Mouse (Mus musculus) liver, embryonic 12.5 days (tissue): ENCODE data around the gene Hs2st1. TPM values are rescaled to one million over a fixed set of nuclear protein-coding genes. Genes with fewer than 3 reads are reported as not detected.

ENCODE experiments used
- ATAC-seq: fragments of 200-750 bp; cut with Nextera tagmentation; 2 replicates; pipeline ENCODE4 v1.8.0; 2017; ENCODE audit warnings: moderate number of reproducible peaks, mild to moderate bottlenecking, moderate library complexity
- H3K27ac ChIP-seq: fragments of 300-500 bp; sonication (generic); 2 replicates; pipeline ENCODE4 v1.5.1; 2016; ENCODE audit warnings: mild to moderate bottlenecking
- H3K27me3 ChIP-seq: fragments of 300-500 bp; sonication (generic); replicated peaks from 2 replicates; pipeline ENCODE4 v1.6.1; 2016; ENCODE audit warnings: mild to moderate bottlenecking, moderate library complexity
- H3K36me3 ChIP-seq: fragments of 300-500 bp; sonication (generic); 2 replicates; pipeline ENCODE4 v1.6.1; 2016; ENCODE audit warnings: mild to moderate bottlenecking, moderate library complexity
- H3K4me1 ChIP-seq: fragments of 300-500 bp; sonication (generic); 2 replicates; pipeline ENCODE4 v1.6.1; 2016
- H3K4me2 ChIP-seq: fragments of 300-500 bp; sonication (generic); 2 replicates; pipeline ENCODE4 v1.6.1; 2016; ENCODE audit warnings: mild to moderate bottlenecking, moderate library complexity
- H3K4me3 ChIP-seq: fragments of 300-500 bp; sonication (generic); 2 replicates; pipeline ENCODE4 v1.5.1; 2016; ENCODE audit warnings: mild to moderate bottlenecking, moderate library complexity
- H3K9ac ChIP-seq: fragments of 300-500 bp; sonication (generic); 2 replicates; pipeline ENCODE4 v1.6.1; 2016; ENCODE audit warnings: mild to moderate bottlenecking, moderate library complexity
- H3K9me3 ChIP-seq: fragments of 300-500 bp; sonication (generic); replicated peaks from 2 replicates; pipeline ENCODE4 v1.6.1; 2016; ENCODE audit warnings: mild to moderate bottlenecking, moderate library complexity
- WGBS: fragments of 180-500 bp; shearing (Covaris S2); methylation state at CpG from one replicate; pipeline ENCODE4 v1.1.7; 2016; ENCODE audit not compliant: insufficient replicate concordance; 5-methylcytosine and 5-hydroxymethylcytosine counted together
- polyA plus RNA-seq: library from polyadenylated mRNA; unstranded; fragments of >200 nt; fragmentation: Nextera tagmentation; extraction: Ambion mirVana; gene quantifications from 2 replicates; pipeline ENCODE4 v1.2.1, GENCODE M21; 2016

Hs2st1 gene
- polyA plus RNA-seq, 1 experiment from 2014 or later, result 6.3 TPM

DNA sequence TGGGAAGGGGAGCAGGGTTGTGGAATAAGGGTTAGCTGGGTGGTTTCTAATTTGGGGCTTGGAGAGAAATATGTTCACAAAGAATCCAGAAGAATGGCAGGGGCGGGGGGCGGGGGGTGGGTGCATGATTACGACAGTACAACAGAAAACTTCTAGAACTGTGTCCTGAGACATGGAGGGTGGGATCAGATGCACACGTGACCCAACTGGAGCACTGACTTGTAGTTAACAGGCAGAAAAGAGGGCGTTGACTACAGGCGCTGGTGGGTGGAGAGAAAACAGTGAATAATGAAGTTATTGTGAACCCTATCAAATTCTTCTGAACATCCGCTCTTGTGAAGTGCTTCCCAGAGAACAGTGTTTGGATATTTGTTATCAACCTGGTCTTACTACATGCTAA lies 6.1 kb downstream of the Hs2st1 start:
- H3K36me3 ChIP-seq, result no peaks in the 10 kb centered on the region
- H3K4me3 ChIP-seq, result no peak overlapping the region
- H3K4me1 ChIP-seq, result peaks cover 53% of the 10 kb centered on the region
- H3K9me3 ChIP-seq, result no peaks in the 10 kb centered on the region
- H3K4me2 ChIP-seq, result no peak overlapping the region
- no peak overlapping the region for H3K9ac ChIP-seq
- WGBS, result 75% methylated on average over 7 of the region's 7 CpGs
- no peaks in the 10 kb centered on the region for H3K27me3 ChIP-seq
- ATAC-seq, result no peak
- H3K27ac ChIP-seq, result no peak overlapping the region

DNA sequence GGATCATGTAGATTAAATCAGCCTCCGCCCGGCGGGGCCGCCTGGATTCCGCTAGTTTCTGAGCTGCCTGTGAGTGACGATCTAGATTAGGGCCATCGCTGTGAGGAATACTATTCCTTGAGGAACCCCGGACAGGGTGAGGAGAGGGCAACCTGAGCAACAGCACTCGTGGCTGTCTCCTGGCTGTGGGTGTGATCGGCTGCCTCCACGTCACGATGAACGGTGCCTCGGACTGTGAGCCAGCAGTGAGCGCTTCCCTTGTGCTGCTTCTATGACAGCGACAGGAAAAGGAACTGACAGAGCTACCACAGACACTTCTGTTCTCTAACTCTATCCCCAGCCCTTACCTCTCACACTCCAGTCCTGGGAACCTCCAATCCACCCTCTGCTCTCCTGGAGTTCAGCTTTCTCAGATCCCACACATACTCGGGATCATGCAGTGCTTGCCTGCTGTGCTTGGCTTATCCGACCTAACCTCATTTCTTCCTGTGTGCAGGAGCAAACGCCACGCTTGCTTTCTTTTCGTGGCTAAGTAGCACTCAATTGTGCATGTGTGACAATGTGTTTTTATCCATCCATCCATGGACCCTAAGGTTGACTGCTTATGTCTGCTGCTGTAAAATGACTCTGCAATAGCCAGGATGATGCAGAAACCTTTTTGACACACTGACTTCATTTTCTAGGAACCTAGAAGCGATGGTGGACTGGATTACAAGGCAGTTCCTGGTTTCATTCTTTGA lies 8.3 kb downstream of the Hs2st1 start:
- no peaks in the 10 kb centered on the region for H3K27me3 ChIP-seq
- H3K9ac ChIP-seq, result peak overlapping the region; percentile 44; the same call in 1 of the 2 replicates
- peaks cover 51% of the 10 kb centered on the region for H3K4me1 ChIP-seq
- H3K27ac ChIP-seq, result no peak overlapping the region
- peak overlapping the region; percentile 14 for H3K4me3 ChIP-seq
- H3K9me3 ChIP-seq, result no peaks in the 10 kb centered on the region
- H3K36me3 ChIP-seq, result no peaks in the 10 kb centered on the region
- H3K4me2 ChIP-seq, result peak overlapping the region; percentile 52
- peak; percentile 43 for ATAC-seq
- WGBS, result 24% methylated on average over 22 of the region's 22 CpGs

DNA sequence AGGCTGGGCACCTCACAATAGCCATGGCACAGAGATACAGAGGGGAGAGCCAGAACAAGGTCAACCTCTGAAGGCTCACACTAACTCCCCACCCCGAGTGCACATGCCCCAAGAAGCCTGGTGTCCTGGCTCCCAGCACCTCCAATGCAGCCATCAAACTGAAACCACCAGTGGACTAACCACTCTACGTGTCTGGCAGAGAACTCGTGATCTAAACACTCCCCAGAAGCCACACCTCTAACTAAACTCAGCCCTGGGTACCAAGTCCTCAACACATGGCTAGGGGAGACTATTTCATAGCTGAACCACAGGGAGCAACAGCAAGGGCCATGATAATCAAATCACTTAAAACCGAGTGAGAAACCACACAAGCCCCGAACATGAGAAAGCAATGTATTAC lies 11.7 kb downstream of the Hs2st1 start:
- WGBS, result 45% methylated on average over 5 of the region's 5 CpGs
- no peak overlapping the region for H3K4me3 ChIP-seq
- no peak overlapping the region for H3K4me2 ChIP-seq
- no peaks in the 10 kb centered on the region for H3K36me3 ChIP-seq
- H3K9ac ChIP-seq, result no peak overlapping the region
- H3K9me3 ChIP-seq, result no peaks in the 10 kb centered on the region
- H3K27ac ChIP-seq, result no peak overlapping the region
- peaks cover 52% of the 10 kb centered on the region for H3K4me1 ChIP-seq
- ATAC-seq, result no peak
- no peaks in the 10 kb centered on the region for H3K27me3 ChIP-seq

GRCm38 (mm10) chr3:144556625-144557324 lies 13.2 kb downstream of the Hs2st1 start:
- Histone ChIP-seq H3K4me2 (peak overlapping the region; percentile 27; the same call in 1 of the 2 replicates), H3K9ac (no peak overlapping the region), H3K4me1 (peaks cover 57% of the 10 kb centered on the region), H3K27me3 (no peaks in the 10 kb centered on the region), H3K27ac (no peak overlapping the region), H3K4me3 (no peak overlapping the region), H3K9me3 (no peaks in the 10 kb centered on the region), H3K36me3 (no peaks in the 10 kb centered on the region)
- ATAC-seq, result no peak
- 44% methylated on average over 16 of the region's 16 CpGs for WGBS

DNA sequence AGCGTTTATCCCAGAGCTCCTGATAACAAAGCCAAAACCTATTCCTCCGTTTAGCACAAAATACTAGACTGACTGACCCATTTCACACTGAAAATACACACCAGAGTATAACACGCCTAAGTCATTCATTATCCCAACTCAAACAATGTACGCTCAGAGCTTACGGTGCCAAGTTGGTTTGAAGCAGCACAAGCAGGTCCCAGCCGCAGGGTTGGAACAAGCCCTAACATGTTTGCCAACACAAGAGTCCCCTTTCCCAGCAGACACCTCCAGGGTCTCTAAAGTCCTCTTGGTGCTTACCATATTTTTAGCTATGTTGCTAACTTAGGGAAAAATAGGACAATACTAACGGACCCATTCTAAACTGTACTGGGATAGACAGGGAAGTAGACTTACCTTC lies 14.8 kb downstream of the Hs2st1 start:
- no peak overlapping the region for H3K4me3 ChIP-seq
- H3K27ac ChIP-seq, result no peak overlapping the region
- peaks cover 54% of the 10 kb centered on the region for H3K4me1 ChIP-seq
- no peak overlapping the region for H3K9ac ChIP-seq
- no peaks in the 10 kb centered on the region for H3K9me3 ChIP-seq
- 86% methylated on average over 7 of the region's 7 CpGs for WGBS
- H3K4me2 ChIP-seq, result no peak overlapping the region
- ATAC-seq, result no peak
- no peaks in the 10 kb centered on the region for H3K27me3 ChIP-seq
- H3K36me3 ChIP-seq, result no peaks in the 10 kb centered on the region

DNA sequence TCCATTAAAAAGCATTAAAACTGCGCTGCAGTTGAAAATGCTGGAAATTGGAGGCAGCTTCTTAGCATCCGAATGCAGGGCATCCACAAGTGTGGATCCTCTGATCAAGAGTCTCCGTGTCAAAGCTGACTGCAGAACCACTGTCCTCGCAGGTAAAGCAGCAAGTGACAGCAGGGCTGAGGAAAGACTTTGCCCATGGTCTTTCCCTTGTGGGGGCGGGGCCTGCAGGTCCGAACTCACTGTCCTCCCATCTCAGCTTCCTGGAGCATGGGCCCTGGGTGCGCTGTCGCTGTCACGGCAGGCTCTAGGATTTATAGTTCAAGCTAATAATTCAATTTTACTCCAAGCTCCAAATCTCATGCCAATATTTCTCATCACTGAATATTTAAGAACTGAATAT lies 15.5 kb downstream of the Hs2st1 start:
- Histone ChIP-seq H3K4me2 (no peak overlapping the region), H3K9me3 (no peaks in the 10 kb centered on the region), H3K36me3 (no peaks in the 10 kb centered on the region), H3K9ac (no peak overlapping the region), H3K4me1 (peaks cover 51% of the 10 kb centered on the region), H3K4me3 (no peak overlapping the region), H3K27ac (no peak overlapping the region), H3K27me3 (no peaks in the 10 kb centered on the region)
- ATAC-seq, result no peak
- WGBS, result 68% methylated on average over 9 of the region's 9 CpGs

GRCm38 (mm10) chr3:144553942-144554341 lies 16.0 kb downstream of the Hs2st1 start:
- Histone ChIP-seq H3K9ac (no peak overlapping the region), H3K9me3 (no peaks in the 10 kb centered on the region), H3K4me3 (no peak overlapping the region), H3K4me1 (peaks cover 45% of the 10 kb centered on the region), H3K36me3 (no peaks in the 10 kb centered on the region), H3K4me2 (no peak overlapping the region), H3K27me3 (no peaks in the 10 kb centered on the region), H3K27ac (no peak overlapping the region)
- WGBS, result 47% methylated on average over 7 of the region's 7 CpGs
- no peak for ATAC-seq

DNA sequence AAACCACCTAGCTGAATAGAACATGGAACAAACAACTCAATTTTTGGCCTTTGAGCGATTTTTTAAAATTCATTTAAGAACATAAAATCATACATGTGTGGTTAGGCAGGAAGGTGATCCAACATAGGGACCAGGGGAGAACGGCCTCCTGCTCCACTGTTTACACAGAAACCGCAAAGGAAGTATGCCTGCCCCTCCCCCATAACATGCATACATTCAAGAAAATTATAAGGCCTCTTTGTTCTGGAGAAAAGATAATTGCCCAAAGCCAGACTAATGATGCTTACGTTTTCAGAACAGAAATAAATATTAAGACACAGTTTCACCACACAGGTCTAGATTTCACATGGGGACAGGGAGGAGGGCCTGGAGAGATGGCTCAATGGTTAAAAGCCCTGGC lies 18.6 kb downstream of the Hs2st1 start:
- WGBS, result 51% methylated on average over 4 of the region's 4 CpGs
- no peak for ATAC-seq
- H3K27ac ChIP-seq, result no peak overlapping the region
- H3K4me3 ChIP-seq, result no peak overlapping the region
- H3K4me1 ChIP-seq, result peaks cover 30% of the 10 kb centered on the region
- H3K36me3 ChIP-seq, result no peaks in the 10 kb centered on the region
- no peak overlapping the region for H3K9ac ChIP-seq
- H3K4me2 ChIP-seq, result no peak overlapping the region
- no peaks in the 10 kb centered on the region for H3K27me3 ChIP-seq
- no peaks in the 10 kb centered on the region for H3K9me3 ChIP-seq

DNA sequence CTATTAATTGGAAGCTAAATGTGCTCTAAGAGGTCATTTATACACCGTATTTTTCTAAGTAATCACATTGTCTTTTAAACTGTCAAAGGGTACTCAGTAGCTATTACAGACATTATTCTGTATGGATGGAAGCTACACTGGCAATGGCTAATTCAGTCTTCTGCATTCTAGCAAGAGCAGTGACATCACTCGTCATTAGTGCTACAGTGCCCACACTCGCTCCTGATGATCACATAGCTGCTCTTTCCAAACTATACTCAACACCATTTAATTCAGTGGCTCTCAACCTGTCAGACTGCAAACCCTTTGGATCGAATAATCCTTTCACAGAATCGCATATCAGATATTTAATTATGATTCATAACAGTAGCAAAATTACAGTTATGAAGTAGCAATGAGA lies 19.3 kb downstream of the Hs2st1 start:
- no peak overlapping the region for H3K4me3 ChIP-seq
- H3K27ac ChIP-seq, result no peak overlapping the region
- no peaks in the 10 kb centered on the region for H3K36me3 ChIP-seq
- no peak for ATAC-seq
- no peak overlapping the region for H3K4me2 ChIP-seq
- H3K4me1 ChIP-seq, result peaks cover 30% of the 10 kb centered on the region
- no peak overlapping the region for H3K9ac ChIP-seq
- H3K9me3 ChIP-seq, result no peaks in the 10 kb centered on the region
- WGBS, result 75% methylated on average over 5 of the region's 5 CpGs
- H3K27me3 ChIP-seq, result no peaks in the 10 kb centered on the region

GRCm38 (mm10) chr3:144550036-144550435 lies 19.9 kb downstream of the Hs2st1 start:
- Histone ChIP-seq H3K4me3 (no peak overlapping the region), H3K27me3 (no peaks in the 10 kb centered on the region), H3K4me1 (peaks cover 30% of the 10 kb centered on the region), H3K9me3 (no peaks in the 10 kb centered on the region), H3K4me2 (no peak overlapping the region), H3K36me3 (no peaks in the 10 kb centered on the region), H3K9ac (no peak overlapping the region), H3K27ac (no peak overlapping the region)
- no peak for ATAC-seq
- WGBS, result 85% methylated on average over 5 of the region's 5 CpGs

GRCm38 (mm10) chr3:144548186-144548845 lies 21.7 kb downstream of the Hs2st1 start:
- H3K4me1 ChIP-seq, result peaks cover 23% of the 10 kb centered on the region
- no peaks in the 10 kb centered on the region for H3K9me3 ChIP-seq
- no peaks in the 10 kb centered on the region for H3K36me3 ChIP-seq
- no peak overlapping the region for H3K27ac ChIP-seq
- no peak overlapping the region for H3K9ac ChIP-seq
- 85% methylated on average over 7 of the region's 7 CpGs for WGBS
- H3K27me3 ChIP-seq, result no peaks in the 10 kb centered on the region
- H3K4me3 ChIP-seq, result no peak overlapping the region
- ATAC-seq, result no peak
- no peak overlapping the region for H3K4me2 ChIP-seq

- no peaks in the 10 kb centered on the region for H3K36me3 ChIP-seq
- no peak overlapping the region for H3K27ac ChIP-seq
- H3K9me3 ChIP-seq, result no peaks in the 10 kb centered on the region
- no peak for ATAC-seq
- H3K4me3 ChIP-seq, result no peak overlapping the region
- peaks cover 21% of the 10 kb centered on the region for H3K4me1 ChIP-seq
- no peak overlapping the region for H3K4me2 ChIP-seq
- no peaks in the 10 kb centered on the region for H3K27me3 ChIP-seq
- H3K9ac ChIP-seq, result no peak overlapping the region
- WGBS, result 24% methylated on average over 4 of the region's 4 CpGs
These were observed 23.5 kb downstream of the Hs2st1 start for GRCm38 (mm10) chr3:144546490-144546889.
